Mouse (Mus musculus) layer of hippocampus, adult 9-10 months (tissue): ENCODE measurements around the gene Aifm2.

Experiments
- DNase-seq: peaks from one replicate; pipeline ENCODE4 v3.0.0; 2022; ENCODE audit warnings: low spot score

Gene Aifm2

GRCm38 (mm10) chr10:61714771-61715461 lies at the start of gene Aifm2:
TSS of gene Aifm2 (plus strand) at chr10:61715263.
- no peak for DNase-seq

GRCm38 (mm10) chr10:61665651-61666050 lies 49.4 kb upstream of the Aifm2 start:
- no peak for DNase-seq

- no peak for DNase-seq
Observed at GRCm38 (mm10) chr10:61669289-61669688, 45.8 kb upstream of the Aifm2 start.

GRCm38 (mm10) chr10:61669896-61670295 lies 45.2 kb upstream of the Aifm2 start:
- DNase-seq = no peak

- no peak for DNase-seq
Observed at GRCm38 (mm10) chr10:61670758-61671157, 44.3 kb upstream of the Aifm2 start.

- DNase-seq = no peak
Observed at GRCm38 (mm10) chr10:61675935-61676334, 39.1 kb upstream of the Aifm2 start.

GRCm38 (mm10) chr10:61679545-61679944 lies 35.5 kb upstream of the Aifm2 start:
- DNase-seq = no peak

GRCm38 (mm10) chr10:61680015-61680913 lies 34.8 kb upstream of the Aifm2 start, which contains the start of gene Sar1a:
TSS of gene Sar1a (plus strand) at chr10:61680299.
- peak; percentile 91 for DNase-seq

GRCm38 (mm10) chr10:61689405-61689804 lies 25.7 kb upstream of the Aifm2 start:
- DNase-seq = no peak

- no peak for DNase-seq
Observed at GRCm38 (mm10) chr10:61693563-61693962, 21.5 kb upstream of the Aifm2 start.

- DNase-seq = peak; percentile 91
Observed at GRCm38 (mm10) chr10:61694870-61695670, 20.0 kb upstream of the Aifm2 start, which contains the start of gene Tysnd1. TSS of gene Tysnd1 (plus strand) at chr10:61695514.

GRCm38 (mm10) chr10:61695703-61696559 lies 19.1 kb upstream of the Aifm2 start:
- no peak for DNase-seq

- no peak for DNase-seq
Observed at GRCm38 (mm10) chr10:61696560-61696823, 18.6 kb upstream of the Aifm2 start.

GRCm38 (mm10) chr10:61697028-61697427 lies 18.0 kb upstream of the Aifm2 start:
- DNase-seq = no peak

- DNase-seq = no peak
Observed at GRCm38 (mm10) chr10:61704663-61705062, 10.4 kb upstream of the Aifm2 start.

GRCm38 (mm10) chr10:61706412-61707375 lies 8.4 kb upstream of the Aifm2 start:
- no peak for DNase-seq

- DNase-seq = no peak
Observed at GRCm38 (mm10) chr10:61713601-61714000, 1.5 kb upstream of the Aifm2 start.

- DNase-seq = no peak
Observed at GRCm38 (mm10) chr10:61714146-61714545, 917 bp upstream of the Aifm2 start.

- DNase-seq = no peak
Observed at GRCm38 (mm10) chr10:61715462-61715837, 387 bp downstream of the Aifm2 start.
